Mouse (Mus musculus): Measurements from ENCODE around the gene Pdcd1.
"Not testable (repeated sequence)": the region's sequence is repeated elsewhere in the genome, so short reads cannot be mapped to it uniquely, and the experiment has no call there.

The Pdcd1 gene

GRCm38 (mm10) chr1:94052373-94052772, at the start of gene Pdcd1:
Gene Pdcd1 (minus strand): TSS chr1:94052553.
- no peak for DNase-seq (ENCODE audit: low spot score in 2 of 2)

DNA sequence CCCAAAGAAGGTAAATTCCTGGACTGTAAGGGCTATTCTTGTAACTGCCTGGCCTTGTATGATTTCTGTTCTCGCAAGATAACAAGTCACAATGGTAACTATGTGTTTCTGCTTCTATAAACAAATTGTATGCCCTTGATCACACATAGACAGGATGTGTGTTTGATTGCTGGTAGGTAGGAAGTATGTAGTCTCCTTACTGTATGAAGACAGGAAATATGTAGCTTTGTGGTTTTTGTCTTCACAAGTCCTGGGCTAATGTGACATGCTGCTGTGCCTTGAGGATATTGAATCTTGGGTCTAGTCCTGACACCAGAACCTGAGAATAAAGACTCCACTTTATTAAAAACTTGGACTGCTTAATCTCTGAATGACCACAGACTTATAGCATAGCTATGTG, 39.4 kb upstream of the Pdcd1 start:
- no peak for DNase-seq (ENCODE audit: low spot score in 2 of 2)

DNA sequence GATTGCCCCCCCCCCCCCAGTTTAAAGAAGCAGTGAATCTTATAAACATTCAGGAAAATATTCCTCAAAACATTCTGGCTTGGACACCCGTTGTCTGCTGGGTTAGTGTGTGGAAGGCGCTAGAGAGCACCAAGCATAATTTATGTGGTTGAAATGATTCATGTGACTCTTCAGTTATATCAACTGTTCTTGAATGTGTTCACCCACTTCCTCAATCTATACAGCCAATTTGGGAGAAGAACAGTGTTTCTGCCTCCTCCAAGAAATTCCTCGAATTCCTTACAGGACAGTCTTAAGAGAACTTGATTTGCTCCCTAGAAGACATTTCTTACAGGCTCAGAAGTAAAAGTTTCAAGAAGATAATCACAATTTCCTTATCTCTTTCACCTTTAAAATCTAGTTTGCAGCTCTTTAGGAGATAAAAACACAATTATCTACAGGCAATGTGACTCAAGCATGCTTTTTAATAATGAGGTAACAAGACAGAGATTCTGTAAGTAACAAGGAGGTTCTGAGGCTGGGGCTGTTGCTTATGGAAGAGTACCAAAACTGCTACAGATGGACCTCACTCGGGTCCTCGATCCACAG, 34.1 kb upstream of the Pdcd1 start:
- DNase-seq (ENCODE audit: low spot score in 2 of 2), result no peak

DNA sequence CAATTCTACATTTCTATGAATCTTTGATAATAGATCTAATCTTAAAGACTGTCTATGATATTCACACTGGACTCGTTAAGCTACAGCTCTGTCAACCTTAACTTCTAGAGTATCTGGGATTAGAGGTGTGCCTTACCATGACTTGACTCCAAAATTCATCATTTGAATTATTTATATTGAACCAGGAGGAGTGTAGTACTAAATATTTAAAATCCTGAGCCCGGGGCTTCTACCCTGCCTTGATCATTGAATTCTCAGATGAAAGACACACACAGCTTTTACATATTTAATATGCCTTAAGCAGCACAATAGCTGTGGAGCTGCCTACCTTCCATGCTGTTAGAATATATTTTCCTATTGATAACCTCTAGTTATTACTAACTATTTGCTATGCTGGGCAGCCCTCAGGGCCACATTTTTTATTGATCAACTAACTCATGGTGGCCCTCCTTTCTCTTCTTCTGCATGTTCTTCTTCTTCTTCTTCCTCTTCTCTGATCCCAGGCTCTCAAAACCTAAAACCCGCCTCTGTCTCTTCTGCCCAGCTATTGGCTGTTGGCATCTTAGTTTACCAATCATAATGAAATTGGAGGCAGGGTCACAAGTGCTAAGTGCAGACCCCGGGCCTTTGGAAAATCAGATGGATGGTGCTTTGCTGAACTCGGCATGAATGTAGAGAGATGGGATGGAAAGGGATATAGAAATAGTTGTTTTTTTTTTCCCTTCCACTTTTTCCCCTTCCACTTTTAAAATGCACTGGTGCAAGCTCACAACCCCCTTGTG, 33.2 kb upstream of the Pdcd1 start:
- no peak for DNase-seq (ENCODE audit: low spot score in 2 of 2)

DNA sequence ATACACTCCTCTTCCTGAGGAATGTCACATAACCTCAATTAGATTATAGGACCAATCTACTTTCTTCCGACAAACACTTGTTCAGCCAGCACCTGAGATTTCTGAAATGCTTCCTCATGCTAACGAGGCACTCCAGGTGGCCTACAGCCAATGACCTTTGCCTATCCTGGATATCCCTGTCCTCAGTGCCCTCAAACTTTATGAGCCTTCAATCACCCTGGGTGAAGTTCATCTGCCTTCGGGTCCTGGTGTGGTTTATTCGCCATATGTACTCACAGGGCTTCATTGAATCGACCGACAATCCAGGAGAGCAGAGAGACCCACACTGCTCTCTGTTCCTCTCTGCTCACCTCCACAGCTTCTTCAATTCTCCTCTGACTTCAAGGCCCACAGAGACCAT, 29.4 kb upstream of the Pdcd1 start:
- DNase-seq (ENCODE audit: low spot score in 2 of 2), result no peak

DNA sequence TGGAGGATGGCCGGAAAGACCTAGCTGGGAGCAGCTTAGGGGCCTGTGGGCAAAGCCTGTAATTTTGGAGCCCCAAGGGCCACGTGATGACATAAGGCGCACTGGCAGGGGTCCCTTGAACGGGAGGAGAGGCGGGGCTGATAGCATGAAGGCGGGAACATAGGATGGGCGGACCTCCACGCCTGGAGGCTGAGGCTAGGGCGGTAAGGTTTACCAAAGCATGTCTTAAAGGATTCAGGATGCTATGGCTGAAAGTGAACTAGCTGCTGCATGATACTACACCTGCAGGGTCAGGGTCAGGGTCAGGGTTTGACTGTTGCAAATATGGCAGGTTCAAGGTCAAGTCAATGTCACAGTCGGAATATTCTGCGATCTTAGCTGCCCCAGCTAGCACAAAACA, 28.8 kb upstream of the Pdcd1 start:
- no peak for DNase-seq (ENCODE audit: low spot score in 2 of 2)

- no peak for DNase-seq (ENCODE audit: low spot score in 2 of 2)
Observed at GRCm38 (mm10) chr1:94080718-94081117, 28.4 kb upstream of the Pdcd1 start.

DNA sequence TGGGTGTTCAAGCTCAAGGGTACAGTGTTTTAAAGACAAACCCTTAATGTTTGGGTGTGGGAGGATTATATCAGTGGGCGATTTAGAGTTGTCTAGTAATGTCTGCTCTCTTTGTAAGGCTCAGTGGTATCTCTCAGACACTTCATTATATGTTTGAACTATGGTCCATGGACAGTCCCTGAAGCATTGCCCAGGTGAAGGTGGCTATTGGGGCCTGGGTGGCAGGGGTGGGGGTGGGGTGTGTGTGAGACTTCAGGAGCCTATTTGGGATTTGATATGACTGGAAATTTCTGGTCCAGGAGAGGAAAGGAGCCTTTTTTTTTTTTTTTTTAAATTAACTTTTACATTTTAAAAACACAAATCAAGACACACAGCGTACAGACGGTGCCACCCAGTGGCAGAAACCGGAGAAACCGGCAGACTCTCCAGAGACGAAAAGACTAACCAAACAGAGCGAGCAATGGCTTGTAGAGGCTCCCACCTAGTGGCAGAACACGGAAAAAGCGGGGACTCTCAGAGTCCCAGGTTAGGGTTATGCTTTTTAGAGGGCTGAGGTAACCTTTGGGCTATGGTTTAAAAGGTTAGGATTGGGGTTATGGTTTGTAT, 26.6 kb upstream of the Pdcd1 start:
- DNase-seq (ENCODE audit: low spot score in 2 of 2), result peak; percentile 88 to 94

DNA sequence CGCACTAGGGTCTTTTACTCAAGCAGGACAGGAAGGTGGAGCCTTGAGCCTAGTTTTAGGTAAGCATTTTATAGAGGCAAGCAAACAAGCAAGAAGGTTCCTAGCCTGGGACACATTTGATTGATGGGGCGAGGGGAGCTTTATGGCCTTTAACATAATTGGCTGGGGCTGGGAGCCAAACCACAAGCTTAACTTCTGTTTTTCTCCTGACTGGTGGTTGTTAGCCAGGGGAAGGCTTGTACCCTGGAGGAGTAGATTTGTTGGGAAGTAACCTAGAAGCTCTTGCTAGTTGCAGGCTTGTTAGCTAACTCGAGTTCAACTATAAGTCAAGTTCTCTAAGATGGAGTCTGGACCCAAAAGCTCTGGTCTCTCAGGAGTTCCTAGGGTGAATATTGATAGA, 26.0 kb upstream of the Pdcd1 start:
- no peak for DNase-seq (ENCODE audit: low spot score in 2 of 2)

DNA sequence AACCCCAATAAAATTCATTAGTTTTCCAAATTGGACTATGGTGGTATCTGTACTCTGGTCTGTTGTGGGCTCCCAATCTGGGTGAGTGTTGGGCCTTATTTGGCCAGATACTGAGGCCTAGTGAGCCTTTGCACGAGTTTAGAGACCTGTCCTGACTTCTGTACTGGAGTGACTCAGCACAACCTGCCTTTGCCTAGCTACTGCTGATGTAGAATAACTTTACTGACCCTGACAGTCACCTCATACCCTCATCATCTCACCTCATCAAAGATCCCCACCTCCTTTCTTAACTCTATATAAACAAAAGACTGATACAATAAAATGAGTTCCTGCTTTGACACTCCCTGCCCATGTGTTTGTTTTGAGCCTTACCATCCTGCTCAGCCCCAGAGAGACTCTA, 24.3 kb upstream of the Pdcd1 start:
- DNase-seq (ENCODE audit: low spot score in 2 of 2), result no peak

DNA sequence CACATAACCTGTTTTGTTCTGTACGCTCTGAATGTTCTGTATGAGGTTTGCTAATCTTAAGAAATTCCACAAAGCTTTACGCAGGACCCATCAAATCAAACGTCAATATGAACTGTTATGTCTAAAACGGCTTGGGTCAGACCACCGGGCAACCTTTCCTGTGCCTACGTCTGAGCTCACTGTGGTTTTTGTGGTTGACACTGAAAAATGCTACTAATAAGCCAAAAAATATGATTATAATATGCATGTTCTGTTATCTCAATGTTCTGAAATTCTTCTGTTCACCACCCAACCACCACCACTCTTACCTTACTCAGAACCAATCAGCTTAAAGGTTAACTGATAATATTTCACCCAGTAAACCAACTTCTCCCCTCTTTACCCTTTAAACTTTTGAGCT, 22.4 kb upstream of the Pdcd1 start:
- no peak for DNase-seq (ENCODE audit: low spot score in 2 of 2)

GRCm38 (mm10) chr1:94058281-94058680, 5.9 kb upstream of the Pdcd1 start:
- DNase-seq (ENCODE audit: low spot score in 2 of 2), result not testable (repeated sequence)

- no peak for DNase-seq (ENCODE audit: low spot score in 2 of 2)
Observed at GRCm38 (mm10) chr1:94057401-94057800, 5.0 kb upstream of the Pdcd1 start.

GRCm38 (mm10) chr1:94055966-94056365, 3.6 kb upstream of the Pdcd1 start:
- no peak for DNase-seq (ENCODE audit: low spot score in 2 of 2)

DNA sequence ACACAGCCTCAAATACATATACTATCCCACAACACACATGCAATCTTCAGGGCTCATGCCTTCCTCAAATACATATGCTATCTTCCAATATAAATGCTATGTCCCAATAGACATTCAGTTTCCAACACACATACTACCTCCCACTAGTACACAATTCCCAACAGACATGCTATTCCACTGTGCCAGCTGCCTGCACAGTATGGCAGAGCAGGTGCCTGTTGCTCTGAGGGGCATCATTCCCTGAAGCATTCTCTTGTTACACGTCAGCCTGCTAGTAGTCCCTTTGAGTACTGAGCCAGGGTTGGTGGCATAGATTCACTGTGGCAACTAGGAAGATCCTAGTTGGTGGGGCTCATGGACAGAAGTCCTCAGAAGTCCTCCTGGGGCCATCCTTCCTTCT, 2.1 kb upstream of the Pdcd1 start:
- DNase-seq (ENCODE audit: low spot score in 2 of 2), result no peak

GRCm38 (mm10) chr1:94053530-94054216, 1.3 kb upstream of the Pdcd1 start:
- peak; percentile 41 to 49 for DNase-seq (ENCODE audit: low spot score in 2 of 2)

GRCm38 (mm10) chr1:94051104-94051503, 1.2 kb downstream of the Pdcd1 start:
- no peak for DNase-seq (ENCODE audit: low spot score in 2 of 2)

GRCm38 (mm10) chr1:94046544-94046943, 5.8 kb downstream of the Pdcd1 start:
- no peak for DNase-seq (ENCODE audit: low spot score in 2 of 2)

DNA sequence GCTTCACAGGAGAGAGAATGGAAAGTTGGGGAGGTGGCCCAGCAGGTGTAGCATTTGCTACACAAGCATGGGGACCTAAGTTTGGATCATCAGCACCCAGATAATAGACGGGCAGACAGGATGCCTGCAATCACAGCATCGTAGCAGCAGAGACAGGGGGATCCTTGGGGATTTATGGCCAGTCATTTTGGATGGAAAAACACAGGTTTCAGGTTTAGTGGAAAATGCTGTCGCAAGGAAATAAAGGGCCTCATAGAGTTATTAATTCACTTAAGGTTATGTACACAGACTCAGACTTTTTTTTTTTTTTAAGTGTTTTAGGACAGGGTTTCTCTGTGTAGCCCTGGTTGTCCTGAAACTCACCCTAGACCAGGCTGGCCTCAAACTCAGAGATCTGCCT, 6.8 kb downstream of the Pdcd1 start:
- no peak for DNase-seq (ENCODE audit: low spot score in 2 of 2)

GRCm38 (mm10) chr1:94040391-94040790, 12.0 kb downstream of the Pdcd1 start:
- DNase-seq (ENCODE audit: low spot score in 2 of 2), result no peak

GRCm38 (mm10) chr1:94034984-94035743, 17.2 kb downstream of the Pdcd1 start:
- peak; percentile 72 to 78 for DNase-seq (ENCODE audit: low spot score in 2 of 2)

DNA sequence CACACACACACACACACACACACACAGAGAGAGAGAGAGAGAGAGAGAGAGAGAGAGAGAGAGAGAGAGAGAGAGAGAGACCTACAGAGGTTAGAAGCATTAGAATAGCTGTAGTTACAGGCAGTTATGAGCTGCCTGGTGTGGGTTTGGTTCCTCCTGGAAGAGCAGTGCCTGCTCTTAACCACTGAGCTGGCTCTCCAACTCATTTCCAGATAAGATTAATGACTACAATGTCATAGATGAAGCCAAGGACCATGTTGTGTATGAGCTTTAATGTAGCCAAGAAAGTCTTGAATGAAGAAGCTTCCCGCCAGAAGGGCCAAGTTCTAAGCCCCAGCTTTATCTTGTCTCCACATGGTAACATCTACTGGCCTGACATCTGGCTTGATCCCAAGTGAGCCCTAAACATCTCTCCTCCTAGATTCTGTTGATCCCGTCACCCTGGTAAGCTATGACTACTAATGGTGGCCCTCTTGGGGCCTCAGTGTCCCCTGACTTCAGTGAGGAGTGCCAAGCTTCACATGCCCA, 19.2 kb downstream of the Pdcd1 start:
- no peak for DNase-seq (ENCODE audit: low spot score in 2 of 2)

All from frontal cortex, postnatal 25 days (tissue).